Mouse (Mus musculus) ES-E14 (cell line): Measurements from ENCODE around the gene Tpst1. TPM values are rescaled to one million over a fixed set of nuclear protein-coding genes. Genes with fewer than 3 reads are reported as not detected.

Experiments used
- DNase-seq: peaks from one replicate; pipeline ENCODE4 v3.0.0-alpha.2; 2013; ENCODE audit warnings: low read depth, low spot score
- H3K27ac ChIP-seq: 2 replicates; pipeline ENCODE4 v1.5.1; 2012; ENCODE audit warnings: low read depth, mild to moderate bottlenecking, low read length, moderate library complexity, mixed read lengths; ENCODE audit not compliant: poor library complexity, insufficient read depth, severe bottlenecking
- H3K36me3 ChIP-seq: 2 replicates; pipeline ENCODE4 v1.6.1; 2012; ENCODE audit warnings: mild to moderate bottlenecking, low read length, moderate library complexity, mixed read lengths; ENCODE audit not compliant: control insufficient read depth, poor library complexity, insufficient read depth, severe bottlenecking
- H3K4me1 ChIP-seq, 2 experiments: fragments of 150-350 bp in 1 of 2; sonication (generic) in 1 of 2; 2 replicates each; pipeline ENCODE4 v1.6.1; 2012; ENCODE audit warnings: low read length in 2 of 2, mild to moderate bottlenecking in 1 of 2, mixed read lengths in 1 of 2; ENCODE audit not compliant: control insufficient read depth in 2 of 2, insufficient read depth in 2 of 2, poor library complexity in 1 of 2
- H3K4me3 ChIP-seq, 2 experiments: fragments of 150-350 bp in 1 of 2; sonication (generic) in 1 of 2; 2 replicates each; pipeline ENCODE4 v1.5.1; 2012; ENCODE audit warnings: low read length in 2 of 2, low read depth in 1 of 2, mild to moderate bottlenecking in 1 of 2, mixed read lengths in 1 of 2; ENCODE audit not compliant: insufficient read depth in 1 of 2, poor library complexity in 1 of 2, severe bottlenecking in 1 of 2
- H3K9ac ChIP-seq: 2 replicates; pipeline ENCODE4 v1.6.1; 2012; ENCODE audit warnings: low read depth, mild to moderate bottlenecking, low read length, mixed read lengths; ENCODE audit not compliant: poor library complexity, insufficient read depth, severe bottlenecking
- H3K9me3 ChIP-seq: fragments of 150-350 bp; sonication (generic); 2 replicates; pipeline ENCODE4 v1.6.1; 2012; ENCODE audit warnings: low read depth, mild to moderate bottlenecking, low read length; ENCODE audit not compliant: control insufficient read depth, insufficient read depth
- CHD2 ChIP-seq: IDR thresholded peaks from 2 replicates; pipeline ENCODE4 v1.6.1; 2014; ENCODE audit warnings: mild to moderate bottlenecking, low read depth, low read length, inconsistent platforms
- HCFC1 ChIP-seq: IDR thresholded peaks from 2 replicates; pipeline ENCODE4 v1.6.1; 2012; ENCODE audit warnings: low read length, inconsistent platforms, borderline replicate concordance; ENCODE audit not compliant: insufficient read depth
- MAFK ChIP-seq: IDR thresholded peaks from 2 replicates; pipeline ENCODE4 v1.6.1; 2014; ENCODE audit warnings: mild to moderate bottlenecking, low read depth, low read length, inconsistent platforms; ENCODE audit not compliant: insufficient read depth
- ZC3H11A ChIP-seq: IDR thresholded peaks from 2 replicates; pipeline ENCODE4 v1.6.1; 2012; ENCODE audit warnings: low read depth, mild to moderate bottlenecking, inconsistent platforms, low read length, borderline replicate concordance
- ZNF384 ChIP-seq: IDR thresholded peaks from 2 replicates; pipeline ENCODE4 v1.6.1; 2012; ENCODE audit warnings: low read depth, low read length, inconsistent platforms
- in situ Hi-C, 2 experiments: fragments of 600-800 bp; cut with MboI; formaldehyde crosslinking; loops; one replicate each; pipeline ENCODE4 v1.15.1; 2025; ENCODE audit warnings: low sequenced_read_pairs in 2 of 2, inconsistent platforms in 1 of 2; ENCODE audit not compliant: unreplicated experiment in 2 of 2
- total RNA-seq: library from RNA; depleted of rRNA; stranded (reverse); fragments of 300-350 nt; gene quantifications from 2 replicates; pipeline ENCODE4 v1.2.3, GENCODE M21; 2012

Gene Tpst1
- total RNA-seq, 1 experiment: 51.4 TPM

GRCm38 (mm10) chr5:130177871-130178270 lies 104.7 kb downstream of the Tpst1 start:
- Histone ChIP-seq H3K4me3 (no peak overlapping the region), H3K27ac (no peak overlapping the region), H3K36me3 (no peaks in the 10 kb centered on the region), H3K9me3 (no peaks in the 10 kb centered on the region), H3K9ac (0 out of 2 replicates have a peak overlapping the region, but pooled peaks have one; percentile 31), H3K4me1 (peaks cover 6 to 8% of the 10 kb centered on the region in 2 experiments)
- TF ChIP-seq ZC3H11A (no peak), MAFK (no peak), CHD2 (no peak), HCFC1 (no peak), ZNF384 (no peak)
- in situ Hi-C loops: no loop called here
- no peak for DNase-seq

GRCm38 (mm10) chr5:130180362-130180761 lies 107.2 kb downstream of the Tpst1 start:
- in situ Hi-C loops: no loop called here
- no peak for TF ChIP-seq MAFK
- TF ChIP-seq HCFC1: no peak
- no peak for TF ChIP-seq ZC3H11A
- TF ChIP-seq ZNF384: no peak
- no peak for TF ChIP-seq CHD2

GRCm38 (mm10) chr5:130181740-130182540 lies 108.8 kb downstream of the Tpst1 start:
- Histone ChIP-seq H3K27ac (no peak overlapping the region), H3K4me3 (no peak overlapping the region), H3K36me3 (no peaks in the 10 kb centered on the region), H3K9me3 (no peaks in the 10 kb centered on the region), H3K4me1 (peaks cover 4 to 7% of the 10 kb centered on the region in 2 experiments; a peak in 3 of 4 replicates), H3K9ac (0 out of 2 replicates have a peak overlapping the region, but pooled peaks have one; percentile 24)
- in situ Hi-C loops: no loop called here
- no peak for TF ChIP-seq ZNF384
- TF ChIP-seq MAFK: no peak
- DNase-seq: no peak

More at GRCm38 (mm10) chr5:130180362-130180761, 107.2 kb downstream of the Tpst1 start:
- DNase-seq: no peak
- no peak overlapping the region for H3K9ac ChIP-seq
- no peaks in the 10 kb centered on the region for H3K9me3 ChIP-seq
- peak overlapping the region; percentile 37; the same call in 1 of the 2 replicates for H3K27ac ChIP-seq
- H3K36me3 ChIP-seq: no peaks in the 10 kb centered on the region
- no peak overlapping the region for H3K4me3 ChIP-seq
- peaks cover 4 to 7% of the 10 kb centered on the region in 2 experiments; a peak in 3 of 4 replicates for H3K4me1 ChIP-seq

GRCm38 (mm10) chr5:130182541-130182821 lies 109.4 kb downstream of the Tpst1 start:
- no peak overlapping the region for H3K9ac ChIP-seq
- H3K27ac ChIP-seq: no peak overlapping the region
- no peak for DNase-seq
- TF ChIP-seq ZNF384 (no peak), ZC3H11A (no peak), CHD2 (no peak), HCFC1 (no peak), MAFK (no peak)
- H3K4me1 ChIP-seq: peaks cover 5 to 9% of the 10 kb centered on the region in 2 experiments; a peak in 3 of 4 replicates
- H3K9me3 ChIP-seq: no peaks in the 10 kb centered on the region
- H3K4me3 ChIP-seq: no peak overlapping the region
- H3K36me3 ChIP-seq: no peaks in the 10 kb centered on the region
- in situ Hi-C loops: no loop called here
